Mouse (Mus musculus) left cerebral cortex, postnatal 36 days (tissue): ENCODE measurements around the gene Pnn. TPM values are rescaled to one million over a fixed set of nuclear protein-coding genes. Genes with fewer than 3 reads are reported as not detected.

Source experiments
- DNase-seq, 2 experiments: peaks; one replicate each; pipeline ENCODE4 v3.0.0; 2021 to 2022; ENCODE audit warnings: low spot score in 2 of 2, mixed read lengths in 1 of 2
- intact Hi-C: fragments of 180-260 bp; cut with DNase I; formaldehyde crosslinking; loops from one replicate; pipeline ENCODE4 v1.15.1; 2025
- total RNA-seq, 2 experiments: library from RNA; stranded (reverse); gene quantifications; 2 replicates each; pipeline ENCODE4 v1.2.3; 2021

Pnn gene
- total RNA-seq, 2 experiments from 2014 or later: 49.3 to 71.7 TPM

DNA sequence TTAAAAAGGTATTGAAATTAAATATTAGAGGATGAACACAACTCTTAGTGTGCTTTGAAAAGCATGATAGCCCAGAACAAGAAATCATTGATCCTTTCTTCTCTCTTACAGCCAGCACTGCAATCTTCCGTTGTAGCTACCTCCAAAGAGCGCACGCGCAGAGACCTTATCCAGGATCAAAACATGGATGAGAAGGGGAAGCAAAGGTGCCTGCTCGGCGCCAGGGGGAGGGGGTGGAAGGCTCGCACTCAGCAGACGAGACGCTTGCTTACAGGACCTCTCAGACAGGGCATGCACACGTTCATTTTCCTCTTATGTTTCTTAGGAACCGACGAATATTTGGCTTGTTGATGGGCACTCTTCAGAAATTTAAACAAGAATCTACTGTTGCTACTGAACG lies 2.1 kb downstream of the Pnn start:
- DNase-seq: no peak
- intact Hi-C loops: loop anchor here (10.0 kb wide), 1 partner anchor 146 kb away; the partner anchor contains the start of gene Fbxo33

DNA sequence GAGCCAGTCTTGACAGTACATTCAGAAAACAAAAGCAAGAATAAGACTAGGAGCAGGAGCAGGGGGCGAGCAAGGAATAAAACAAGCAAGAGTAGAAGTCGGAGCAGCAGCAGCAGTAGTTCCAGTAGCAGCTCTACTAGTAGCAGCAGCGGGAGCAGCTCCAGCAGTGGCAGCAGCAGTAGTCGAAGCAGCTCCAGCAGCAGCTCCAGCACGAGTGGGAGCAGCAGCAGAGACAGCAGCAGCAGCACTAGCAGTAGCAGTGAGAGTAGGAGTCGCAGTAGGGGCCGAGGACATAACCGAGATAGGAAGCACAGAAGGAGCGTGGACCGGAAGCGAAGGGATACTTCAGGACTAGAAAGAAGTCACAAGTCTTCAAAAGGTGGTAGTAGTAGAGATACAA lies 5.6 kb downstream of the Pnn start:
- peak; percentile 29 to 46 for DNase-seq
- intact Hi-C loops: no loop called here

DNA sequence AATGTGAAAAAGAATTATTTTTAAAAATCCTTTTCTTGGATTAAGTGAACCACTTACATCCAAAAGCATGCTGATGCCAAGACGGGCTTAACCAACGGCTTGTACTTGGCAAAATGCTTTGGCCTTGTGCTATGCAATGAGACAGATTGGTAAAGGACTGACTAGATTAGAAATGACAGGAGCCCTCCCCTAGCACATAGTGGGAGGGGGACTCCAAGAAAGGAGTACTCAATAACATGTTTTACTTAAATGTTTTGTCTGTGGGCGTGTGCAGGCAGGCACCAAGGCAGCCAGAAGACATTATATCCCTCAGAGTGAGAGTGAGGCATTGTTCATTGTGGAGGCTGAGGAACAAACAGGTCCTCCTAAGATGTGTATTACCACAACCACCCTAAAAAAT lies 7.4 kb downstream of the Pnn start:
- intact Hi-C loops: no loop called here
- DNase-seq: peak; percentile 17 to 23

GRCm38 (mm10) chr12:59076996-59077395 lies 10.3 kb downstream of the Pnn start:
- intact Hi-C loops: no loop called here
- DNase-seq: no peak

DNA sequence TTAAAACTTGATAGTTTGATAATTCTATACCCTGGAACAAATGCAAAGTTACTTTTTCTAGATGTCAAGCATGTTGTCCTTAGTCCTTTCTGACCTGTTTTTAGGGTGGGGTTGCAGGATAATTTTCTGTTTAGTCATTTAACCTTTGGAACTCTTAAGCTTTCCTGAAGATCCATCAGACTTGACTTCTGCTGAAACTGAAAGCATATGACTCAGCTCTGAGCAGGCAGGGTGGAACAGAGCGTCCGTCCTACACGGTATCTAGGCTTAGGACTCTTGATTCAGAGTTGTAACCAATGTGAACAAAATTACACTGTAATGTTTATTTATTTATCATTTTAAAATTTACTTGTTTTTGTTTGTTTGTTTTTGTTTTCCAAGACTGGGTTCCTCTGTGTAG lies 11.2 kb downstream of the Pnn start:
- intact Hi-C loops: no loop called here
- DNase-seq: no peak

DNA sequence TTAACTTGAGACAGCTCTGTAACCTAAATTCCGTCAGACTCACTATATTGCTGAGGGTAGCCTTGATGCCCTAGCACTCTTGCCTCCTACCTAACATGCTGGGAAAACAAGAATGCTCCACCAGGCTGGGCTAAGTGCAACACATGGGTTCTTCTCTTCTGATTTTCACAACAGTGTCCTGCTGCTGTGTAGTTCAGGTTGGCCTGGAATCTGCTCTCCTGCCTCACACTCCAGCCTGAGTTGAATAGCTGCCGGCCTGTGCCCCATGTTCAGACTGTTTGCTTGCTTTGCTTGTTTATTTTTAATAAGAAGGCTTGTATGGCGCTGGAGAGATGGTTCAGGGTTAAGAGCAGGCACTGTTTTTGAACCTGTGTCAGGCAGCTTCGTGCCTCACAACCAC lies 13.8 kb downstream of the Pnn start:
- DNase-seq: no peak
- intact Hi-C loops: no loop called here

DNA sequence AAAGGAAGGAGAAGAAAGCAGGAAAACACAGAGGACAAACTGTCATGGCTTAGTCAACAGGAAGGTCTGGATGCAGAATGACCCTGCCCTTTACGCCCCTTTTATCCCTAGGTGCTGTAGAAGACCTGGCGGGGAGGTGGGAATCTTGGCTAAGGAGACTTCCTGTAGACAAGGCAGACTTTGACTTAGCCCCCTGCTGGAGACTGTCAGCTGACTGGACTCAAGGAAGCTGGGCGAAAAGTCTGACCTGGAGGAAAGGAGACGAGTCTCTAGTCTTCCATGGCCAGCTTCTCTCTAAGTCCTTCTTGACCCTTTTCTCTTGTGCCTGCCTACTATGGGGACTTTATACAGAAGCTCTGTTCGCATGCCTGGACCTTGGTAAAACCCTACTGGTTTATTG lies 17.8 kb downstream of the Pnn start:
- no peak for DNase-seq
- intact Hi-C loops: no loop called here

GRCm38 (mm10) chr12:59086171-59086570 lies 19.5 kb downstream of the Pnn start:
- no peak for DNase-seq
- intact Hi-C loops: no loop called here

GRCm38 (mm10) chr12:59093543-59093942 lies 26.9 kb downstream of the Pnn start:
- no peak for DNase-seq
- intact Hi-C loops: no loop called here

DNA sequence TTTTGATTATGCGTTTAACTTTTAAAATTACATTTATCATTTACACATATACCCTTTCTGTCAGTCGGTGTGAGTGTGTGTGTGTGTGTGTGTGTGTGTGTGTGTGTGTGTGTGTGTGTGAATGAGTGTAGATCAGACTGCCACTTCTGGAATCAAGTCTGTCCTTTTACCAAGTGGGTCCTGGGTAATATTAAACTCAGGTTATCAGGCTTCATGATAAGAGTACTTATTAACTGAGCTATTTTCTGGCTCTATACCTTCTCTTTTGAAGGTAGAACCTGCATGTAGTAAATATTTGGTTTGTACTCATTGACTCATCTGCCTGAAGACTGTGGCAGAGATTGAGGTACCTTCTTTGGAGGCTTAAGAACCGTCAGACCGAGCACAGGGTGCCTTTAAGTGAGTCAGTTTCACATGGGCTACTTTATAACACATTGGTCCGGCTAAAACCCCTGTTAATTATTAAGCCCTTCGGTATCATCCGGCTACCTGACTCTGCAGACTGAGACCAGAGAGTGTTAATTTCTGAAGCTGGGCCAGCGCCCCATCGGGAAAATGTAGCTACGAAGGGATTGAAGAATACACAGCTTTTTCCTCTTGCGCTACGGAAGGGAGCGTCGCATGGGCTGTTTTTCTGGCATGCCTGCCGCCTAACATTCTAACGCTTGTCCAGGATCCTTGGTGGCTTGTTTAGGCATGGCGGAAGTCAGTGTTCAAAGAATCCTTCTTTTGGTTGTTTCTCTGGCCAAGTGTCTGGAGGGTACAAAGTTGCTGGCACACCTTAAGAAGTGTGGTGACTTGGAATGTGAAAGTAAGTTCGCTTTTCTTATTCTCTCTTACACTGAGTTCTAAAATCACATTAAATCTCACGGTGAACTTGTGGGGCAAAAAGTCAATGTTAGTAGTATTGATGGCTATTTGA lies 28.7 kb downstream of the Pnn start, which contains the start of gene Mia2:
Mia2 (plus strand) TSS at position 696 of the 922 bp plus-strand sequence.
- DNase-seq: no peak
- intact Hi-C loops: no loop called here

- DNase-seq: no peak
- intact Hi-C loops: no loop called here
Observed at GRCm38 (mm10) chr12:59104771-59105170, 38.1 kb downstream of the Pnn start.

DNA sequence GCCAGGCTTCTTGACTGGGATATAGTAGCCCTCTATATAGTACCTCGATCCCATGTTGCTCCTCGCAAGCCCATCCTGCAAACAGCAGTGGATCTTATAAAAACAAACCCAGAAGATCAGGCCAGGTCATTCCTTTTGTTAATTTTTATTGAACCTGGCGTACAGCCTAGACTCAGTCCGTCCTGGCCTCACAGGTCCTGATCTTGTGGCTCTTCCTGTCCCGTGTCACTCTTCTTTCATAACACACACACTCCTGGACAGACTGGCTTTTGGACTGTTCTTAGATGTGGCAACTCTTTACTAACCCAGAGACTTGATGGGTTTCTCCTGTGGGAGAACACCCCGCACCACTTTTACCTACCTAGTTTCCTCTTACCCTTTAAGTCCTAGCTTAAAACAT lies 39.2 kb downstream of the Pnn start:
- intact Hi-C loops: no loop called here
- no peak for DNase-seq

GRCm38 (mm10) chr12:59106491-59106890 lies 39.8 kb downstream of the Pnn start:
- DNase-seq: no peak
- intact Hi-C loops: no loop called here

DNA sequence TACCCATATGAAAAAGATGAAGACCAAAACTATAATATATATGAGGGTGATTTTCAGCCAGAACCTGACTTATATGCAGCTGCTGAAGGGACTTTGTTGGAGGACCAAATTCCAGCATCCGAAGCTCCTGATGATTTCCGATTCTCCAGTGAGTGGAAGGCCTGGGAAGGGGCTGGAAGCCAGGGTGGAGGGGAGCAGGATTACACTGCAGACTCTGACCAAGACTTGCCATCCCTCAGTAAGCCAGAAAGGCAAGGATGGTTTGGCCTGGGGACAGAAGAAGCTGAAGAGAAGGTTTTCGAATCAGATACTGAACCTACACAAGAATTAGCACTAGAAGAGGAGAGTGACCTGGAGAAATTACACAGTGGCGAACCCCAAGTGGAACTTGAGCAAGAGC lies 41.2 kb downstream of the Pnn start:
- no peak for DNase-seq
- intact Hi-C loops: no loop called here

- DNase-seq: no peak
Observed at GRCm38 (mm10) chr12:59117184-59117583, 50.5 kb downstream of the Pnn start.

More at GRCm38 (mm10) chr12:59117184-59117583, 50.5 kb downstream of the Pnn start:
- intact Hi-C loops: no loop called here

Other genes with a start within 250 kb of the Pnn start
- 100 to 1,000 TPM in 1 of 2 experiments, 10 to 100 TPM in 1; 96.3 to 103 TPM for gene Sec23a, start 54.9 kb upstream of the Pnn start, total RNA-seq
- 1 to 10 TPM; 7.0 to 7.3 TPM for gene Gemin2, start 53.5 kb upstream of the Pnn start, total RNA-seq
- gene Trappc6b, start 5.4 kb upstream of the Pnn start, total RNA-seq: 100 to 1,000 TPM; 117 to 122 TPM
- 10 to 100 TPM; 41.3 to 51.0 TPM for gene Mia2, start 28.9 kb downstream of the Pnn start, total RNA-seq
- 10 to 100 TPM; 62.7 to 68.2 TPM for gene Fbxo33, start 152.8 kb downstream of the Pnn start, total RNA-seq